Mouse (Mus musculus) stomach, postnatal 0 days (tissue): ENCODE data around the gene Ddc.

Experiments used
- CTCF ChIP-seq: IDR thresholded peaks from 2 replicates; pipeline ENCODE4 v1.5.1; 2016; ENCODE audit warnings: antibody characterized with exemption, low read depth, mild to moderate bottlenecking, moderate library complexity
- EP300 ChIP-seq: optimal IDR thresholded peaks from 2 replicates; pipeline ENCODE3; 2016; ENCODE audit warnings: antibody characterized with exemption

- TF ChIP-seq CTCF (peak; percentile 98), EP300 (no peak)
Observed at GRCm38 (mm10) chr11:11820251-11820650, 77.7 kb downstream of the Ddc start.
